Mouse (Mus musculus): ENCODE data around the gene Bola3.

The Bola3 gene

DNA sequence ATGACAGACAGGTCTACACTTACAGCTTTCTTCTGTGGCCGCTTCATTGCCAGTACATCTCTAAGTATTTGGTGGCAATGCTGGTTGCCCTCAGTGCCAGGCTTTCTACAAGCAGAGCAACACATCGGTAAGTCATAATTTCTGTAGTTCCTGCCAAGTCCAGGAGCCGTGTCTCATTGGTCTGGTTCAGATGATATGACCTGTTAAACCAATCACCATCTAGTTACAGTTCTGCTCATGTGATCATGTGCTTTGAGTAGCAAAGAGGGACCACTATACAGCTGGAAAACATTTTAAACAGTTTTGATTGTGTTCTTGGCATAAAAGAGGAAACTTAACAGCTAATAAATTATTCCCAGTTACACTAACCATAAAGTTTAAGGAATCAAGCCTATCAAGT is 1.0 kb upstream of the Bola3 start:
- DNase-seq (ENCODE audit: low spot score), result no peak

DNA sequence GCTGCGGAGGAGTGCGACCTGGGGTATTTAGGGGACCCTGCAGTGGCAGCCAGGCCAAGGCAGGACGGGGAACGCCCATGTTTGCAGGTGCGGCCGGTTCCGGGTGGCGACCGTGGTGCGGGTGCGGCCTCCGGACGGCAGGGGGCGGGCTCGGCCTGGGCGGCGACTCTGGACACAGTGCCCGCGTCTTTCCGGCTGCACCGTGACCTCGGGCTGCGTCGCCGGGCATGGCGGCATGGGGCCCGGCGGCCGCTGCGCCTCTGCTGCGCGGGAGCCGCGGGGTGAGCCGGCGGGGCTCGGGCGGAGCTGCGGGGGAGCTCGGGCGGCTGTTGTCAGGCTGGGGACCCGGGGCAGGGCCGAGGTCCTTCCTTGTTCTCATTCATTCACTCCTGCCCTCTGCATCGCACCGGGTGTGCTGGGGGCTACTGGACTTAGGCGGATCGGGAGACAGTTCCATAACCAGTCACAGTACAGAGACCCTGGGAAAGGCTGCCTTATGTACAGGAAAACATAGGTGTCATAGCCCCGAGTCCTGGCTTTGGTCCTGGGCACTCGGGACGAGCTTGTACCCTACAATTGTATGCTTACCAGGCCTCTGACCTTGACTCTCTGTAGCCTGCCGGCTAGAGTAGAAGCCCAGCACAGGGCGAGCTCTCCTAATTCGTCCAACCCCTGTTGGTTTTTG is 469 bp downstream of the Bola3 start:
- DNase-seq (ENCODE audit: low spot score), result peak; percentile 87

- no peak for DNase-seq (ENCODE audit: low spot score)
Measured at GRCm38 (mm10) chr6:83350172-83350571, 1.2 kb downstream of the Bola3 start.

- DNase-seq (ENCODE audit: low spot score), result no peak
Measured at GRCm38 (mm10) chr6:83350851-83351405, 2.0 kb downstream of the Bola3 start.

DNA sequence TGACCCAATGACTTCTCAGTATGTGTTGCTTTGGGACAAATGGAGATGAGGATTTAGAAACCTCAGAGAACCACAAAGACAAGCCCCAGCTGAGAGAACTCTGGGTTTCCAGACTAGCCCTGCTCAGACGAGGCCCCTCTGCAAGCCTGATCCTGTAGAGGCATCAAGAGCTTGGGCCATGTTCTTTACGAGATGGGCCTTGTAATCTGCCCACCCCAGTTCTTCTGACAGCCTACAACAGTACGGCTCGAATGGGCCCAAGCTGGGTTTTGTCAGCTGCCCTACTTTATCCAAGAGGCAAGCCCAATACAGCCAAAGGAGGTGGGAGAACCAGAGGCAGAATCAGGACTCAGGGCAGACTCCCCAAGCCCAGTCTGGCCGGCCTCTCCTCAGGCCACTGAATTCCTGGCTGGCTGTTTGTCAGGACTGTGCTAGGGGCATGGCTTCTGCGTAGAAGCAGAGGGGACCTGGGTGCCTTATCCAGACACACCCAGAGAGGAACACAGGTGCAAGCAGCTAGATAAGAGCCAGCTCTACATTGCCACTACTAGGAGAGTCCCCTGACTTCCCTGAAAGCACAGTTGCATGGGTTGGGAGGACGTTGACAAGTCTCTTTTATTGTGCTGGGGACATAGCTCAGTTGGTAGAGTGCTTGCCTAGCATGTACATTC is 2.7 kb downstream of the Bola3 start:
- no peak for DNase-seq (ENCODE audit: low spot score)

- DNase-seq (ENCODE audit: low spot score), result no peak
Measured at GRCm38 (mm10) chr6:83352666-83353410, 3.9 kb downstream of the Bola3 start.

GRCm38 (mm10) chr6:83354856-83355781 is 6.2 kb downstream of the Bola3 start:
- no peak for DNase-seq (ENCODE audit: low spot score)

- peak; percentile 93 for DNase-seq (ENCODE audit: low spot score)
Measured at GRCm38 (mm10) chr6:83356569-83357138, 7.7 kb downstream of the Bola3 start.

- DNase-seq (ENCODE audit: low spot score), result no peak
Measured at GRCm38 (mm10) chr6:83357436-83357835, 8.5 kb downstream of the Bola3 start.

DNA sequence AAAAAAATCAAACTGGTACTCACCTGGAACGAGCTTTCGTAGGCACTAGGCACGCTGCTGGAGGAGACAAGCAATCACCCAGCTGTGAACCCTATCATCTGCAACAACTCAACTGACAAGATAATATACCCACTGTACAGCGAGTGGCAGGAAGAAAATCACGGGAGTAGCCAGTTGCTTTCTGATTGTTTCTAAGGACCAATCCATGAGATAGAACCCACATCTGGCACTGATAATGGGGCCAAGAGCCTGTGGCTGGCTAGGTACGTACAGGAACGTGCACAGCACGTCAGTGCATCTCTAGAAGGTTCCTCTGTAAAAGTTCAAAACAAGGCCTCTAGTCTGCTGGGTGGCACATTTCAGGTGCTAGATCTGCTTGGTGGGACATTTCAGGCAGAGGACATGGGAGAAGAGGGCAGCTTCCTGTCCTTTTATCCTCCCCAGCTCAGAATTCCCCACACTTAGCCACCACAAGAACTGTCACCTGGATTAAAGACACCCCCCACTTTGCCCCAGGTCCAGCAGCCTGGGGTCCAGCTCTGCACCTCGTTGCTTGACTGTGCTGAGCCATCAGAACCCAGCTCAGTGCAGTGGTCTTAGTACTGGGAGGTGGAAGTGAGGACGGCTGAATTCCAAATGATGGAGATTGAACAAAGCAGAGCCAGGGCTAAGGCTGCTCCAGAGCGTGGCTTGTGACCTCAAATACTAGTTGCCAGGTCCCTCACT is 12.7 kb downstream of the Bola3 start:
- no peak for DNase-seq (ENCODE audit: low spot score)

DNA sequence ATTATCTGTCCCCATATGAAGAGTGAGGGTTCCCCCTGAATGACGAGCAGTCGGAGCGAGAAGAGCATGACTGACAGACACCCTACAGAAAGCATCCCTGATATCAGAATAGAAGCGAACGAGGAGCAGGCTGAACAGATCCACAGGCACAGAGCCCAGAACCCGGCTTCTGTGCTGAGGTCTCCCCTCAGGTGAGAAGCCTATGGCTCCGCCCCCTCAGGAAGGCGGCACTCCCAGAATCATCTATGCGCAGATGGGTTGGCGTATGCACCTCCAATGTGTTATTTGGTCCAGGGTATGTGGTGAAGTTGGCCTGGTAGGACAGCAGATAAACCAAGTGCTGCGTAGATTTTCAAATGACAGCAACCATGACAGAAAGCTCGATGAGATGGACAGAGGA is 14.1 kb downstream of the Bola3 start:
- DNase-seq (ENCODE audit: low spot score), result no peak

DNA sequence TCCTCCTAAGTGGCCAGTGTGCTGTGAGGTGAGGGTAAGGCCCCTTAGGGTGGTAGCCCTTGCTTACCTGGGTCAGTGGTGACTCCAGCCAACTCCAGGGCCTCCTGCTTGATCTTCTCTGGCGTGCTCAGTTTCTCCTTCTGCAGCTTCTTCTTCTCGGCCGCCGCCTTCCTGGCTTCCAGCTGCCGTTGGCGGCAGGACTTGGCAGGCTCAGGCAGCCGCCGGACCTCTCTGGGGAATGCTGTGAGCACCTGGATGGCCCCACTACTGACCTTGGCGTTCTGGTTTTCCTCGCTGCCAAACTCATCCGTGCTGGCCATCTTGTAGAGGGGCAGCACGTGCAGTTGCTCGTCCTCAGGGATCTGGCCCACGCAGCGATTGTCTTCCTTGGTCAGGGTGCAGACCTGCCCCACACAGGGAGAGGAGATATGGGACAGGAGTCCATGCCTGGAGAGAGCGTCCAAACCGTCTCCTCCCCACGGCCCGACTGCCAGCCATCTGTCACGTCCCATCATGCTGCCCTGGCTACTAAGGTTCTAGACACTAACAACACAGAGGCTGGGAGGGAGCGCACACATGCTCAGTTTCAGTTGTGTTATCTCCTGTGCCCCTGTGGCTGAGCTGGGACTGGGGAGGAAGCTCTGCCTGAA is 21.5 kb downstream of the Bola3 start:
- DNase-seq (ENCODE audit: low spot score), result no peak

- DNase-seq (ENCODE audit: low spot score), result no peak
Measured at GRCm38 (mm10) chr6:83371350-83371749, 22.4 kb downstream of the Bola3 start.

DNA sequence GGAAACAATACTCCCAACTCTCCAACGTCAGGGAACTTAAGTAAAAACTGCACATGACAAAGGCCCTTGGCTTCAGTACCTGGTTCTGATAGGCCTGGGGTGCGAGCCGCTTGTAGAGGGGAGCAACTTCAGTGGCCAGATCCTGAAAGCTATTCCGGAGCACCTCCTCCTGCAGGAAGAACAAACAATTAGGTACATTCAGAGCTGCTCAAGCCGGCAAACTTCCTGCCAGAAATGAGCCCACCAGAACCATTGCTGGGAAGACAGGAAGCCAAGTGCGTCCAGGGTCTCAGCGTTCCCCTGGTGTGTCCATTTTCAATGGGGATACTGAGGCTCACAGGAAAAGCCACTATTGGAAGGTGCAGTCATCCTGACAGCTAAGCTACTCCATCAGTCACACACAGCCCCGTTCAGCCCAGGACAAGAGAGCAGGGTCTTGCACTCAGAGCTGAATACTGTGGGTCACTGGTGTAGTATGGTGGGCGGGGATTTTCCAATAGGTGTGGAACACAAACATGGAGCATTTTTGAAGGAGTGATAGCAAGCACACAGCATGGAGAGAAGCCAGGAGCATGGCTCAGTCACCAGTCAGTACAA is 24.9 kb downstream of the Bola3 start:
- DNase-seq (ENCODE audit: low spot score), result no peak

DNA sequence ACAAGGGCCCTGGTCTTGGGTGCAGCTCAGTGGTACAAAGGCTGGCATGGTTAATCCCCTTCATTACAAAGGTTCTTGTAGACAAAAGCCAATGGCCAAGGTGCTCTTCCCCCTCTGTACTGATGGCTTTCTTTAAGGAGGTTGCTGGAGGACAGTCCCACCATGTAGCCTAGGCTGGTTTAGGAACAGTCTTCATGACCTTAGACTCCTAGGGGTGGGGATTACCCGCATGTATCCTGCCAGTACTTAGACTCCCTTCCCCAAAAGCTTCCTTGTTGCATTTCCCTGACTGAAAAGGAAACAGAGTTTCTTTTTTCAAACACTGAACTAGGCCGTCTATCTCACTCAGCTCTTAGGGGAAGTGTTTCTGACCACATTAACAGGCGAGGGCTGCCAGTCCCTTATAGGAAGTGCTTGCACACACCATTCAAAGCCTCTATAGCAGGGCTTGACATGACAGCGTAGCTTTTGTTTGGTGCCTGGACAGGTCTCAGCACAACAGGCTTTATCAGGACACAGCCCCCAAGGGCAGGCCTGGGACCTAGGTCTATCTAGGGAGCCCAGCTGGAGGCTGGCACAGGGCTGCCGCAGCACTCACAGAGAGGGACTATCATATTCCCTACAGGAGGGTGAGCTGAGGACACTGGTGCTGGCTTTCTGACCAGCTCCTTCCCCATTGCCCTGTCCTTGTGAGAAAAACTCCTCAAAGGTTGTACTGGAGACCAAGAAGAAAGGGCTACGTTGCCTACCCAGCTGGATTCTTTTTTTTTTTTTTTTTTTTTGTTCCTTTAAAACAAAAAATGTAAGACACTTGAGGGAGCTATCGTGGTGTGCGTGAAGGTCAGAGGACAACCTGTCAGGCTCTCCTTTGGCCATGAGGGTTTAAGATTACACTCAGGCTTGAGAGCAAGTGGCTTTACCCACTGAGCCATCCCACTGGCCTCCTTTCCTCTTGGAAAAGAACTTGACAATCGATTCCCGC is 32.9 kb downstream of the Bola3 start:
- DNase-seq (ENCODE audit: low spot score), result no peak

DNA sequence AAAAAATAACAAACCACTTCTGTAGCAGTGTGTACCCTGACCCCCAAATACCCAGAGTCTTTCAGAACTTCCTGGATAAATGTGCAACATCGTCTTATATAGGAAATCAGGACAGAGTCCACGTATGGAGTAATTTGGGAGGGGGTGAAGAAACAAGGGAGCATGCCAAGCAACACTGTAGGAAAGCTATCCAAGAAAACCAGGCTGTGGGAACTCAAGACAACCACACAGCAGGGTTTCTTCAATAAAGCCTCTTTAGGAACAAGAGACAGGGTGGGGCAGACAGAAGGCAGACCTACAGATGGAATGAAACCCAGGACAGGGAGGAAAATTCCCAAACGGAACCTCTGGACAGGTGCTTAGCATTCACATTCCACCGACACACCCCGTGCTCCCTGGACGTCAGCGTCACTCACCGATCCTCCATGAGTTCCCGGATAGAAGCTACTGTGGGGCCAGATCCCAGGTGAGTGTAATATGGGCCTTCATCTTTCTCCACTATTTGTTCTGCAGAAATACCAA is 36.7 kb downstream of the Bola3 start:
- no peak for DNase-seq (ENCODE audit: low spot score)

GRCm38 (mm10) chr6:83392166-83392780 is 43.3 kb downstream of the Bola3 start:
- DNase-seq (ENCODE audit: low spot score), result no peak

DNA sequence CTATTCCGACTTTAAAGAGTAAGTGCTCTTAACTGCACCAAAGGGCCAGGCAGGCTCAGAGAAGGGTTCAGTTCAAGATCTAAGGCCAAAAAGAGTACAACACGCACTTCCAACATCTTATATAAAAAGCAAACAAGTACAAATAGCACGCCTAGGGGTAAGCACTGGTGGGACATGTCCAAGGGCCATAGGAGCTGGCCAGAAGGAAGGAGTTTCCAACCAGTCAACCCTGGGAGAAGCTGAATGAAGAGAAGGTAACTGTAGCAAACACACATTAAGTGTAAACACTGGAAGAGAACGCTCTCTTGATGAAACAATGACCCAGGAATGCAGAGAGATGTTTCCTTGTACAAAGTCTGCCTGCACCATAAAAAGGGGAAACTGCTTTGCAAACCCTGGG is 45.2 kb downstream of the Bola3 start:
- DNase-seq (ENCODE audit: low spot score), result no peak
